In the genomic region with DNA sequence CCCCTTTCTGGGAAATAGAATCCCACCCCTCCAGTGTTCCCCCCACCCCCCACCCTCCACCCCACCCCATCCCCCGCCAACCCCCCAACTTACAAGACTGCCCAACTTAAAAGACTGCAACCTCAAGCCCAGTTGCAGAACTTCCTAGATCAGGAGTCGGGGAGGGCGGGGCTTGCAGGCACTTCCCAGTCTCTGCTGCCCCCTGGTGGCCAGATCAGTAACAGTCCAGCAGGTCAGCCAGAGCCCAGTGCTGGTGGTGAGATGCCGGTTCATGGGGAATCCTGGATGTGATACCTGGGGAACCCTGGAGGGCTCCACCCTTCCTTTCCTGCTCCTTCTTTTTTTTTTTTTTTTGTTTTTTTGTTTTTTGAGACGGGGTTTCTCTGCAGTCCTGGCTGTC, we compare ENCODE assay signal across 8 mouse cellular contexts. TPM values are rescaled to one million over a fixed set of nuclear protein-coding genes. Genes with fewer than 3 reads are reported as not detected.
DNase-seq lines count a peak whose midpoint lies in the region; ATAC-seq and TF ChIP-seq lines count a peak whose summit lies in the region.

No protein-coding gene starts in this region.

- no peak for ATAC-seq in heart, embryonic 11.5 days (replicated peaks; ENCODE audit: insufficient number of reproducible peaks, low FRiP score, low TSS enrichment)
- 0 out of 2 replicates have a peak, but pooled peaks have one; percentile 16 for ATAC-seq in midbrain, embryonic 12.5 days (ENCODE audit: low FRiP score, low read depth)

- H3K4me2 ChIP-seq in heart, embryonic 11.5 days, result no peak overlapping the region
- H3K4me2 ChIP-seq in midbrain, embryonic 12.5 days (replicated peaks), result no peak overlapping the region

- H3K36me3 ChIP-seq in heart, embryonic 11.5 days (ENCODE audit: control insufficient read depth, insufficient read depth, low read length), result no peaks in the 10 kb centered on the region
- H3K36me3 ChIP-seq in midbrain, embryonic 12.5 days, result no peaks in the 10 kb centered on the region
- H3K36me3 ChIP-seq in spleen, adult 2 months (ENCODE audit: control insufficient read depth, insufficient read depth, low read length), result no peaks in the 10 kb centered on the region

- TF ChIP-seq POLR2A in spleen, adult 2 months (IDR thresholded peaks at IDR 0.05; ENCODE audit: low read depth, low read length), result no peak

- no peaks in the 10 kb centered on the region for H3K9me3 ChIP-seq in heart, embryonic 11.5 days (replicated peaks; ENCODE audit: control insufficient read depth, low read length)
- no peaks in the 10 kb centered on the region for H3K9me3 ChIP-seq in midbrain, embryonic 12.5 days

- peak; percentile 97 for TF ChIP-seq CTCF in spleen, adult 2 months (IDR thresholded peaks at IDR 0.05; ENCODE audit: extremely low read depth, insufficient read depth, insufficient read length, insufficient replicate concordance)

- H3K27ac ChIP-seq in heart, embryonic 11.5 days (ENCODE audit: low read depth, low read length), result no peak overlapping the region
- H3K27ac ChIP-seq in midbrain, embryonic 12.5 days (replicated peaks), result no peak overlapping the region
- no peak overlapping the region for H3K27ac ChIP-seq in spleen, adult 2 months (ENCODE audit: insufficient read depth, low read length)

- peak; percentile 98 for DNase-seq in heart, adult 11 months
- DNase-seq in embryo, embryonic 10.5 days (ENCODE audit: low spot score), result peak; percentile 94
- DNase-seq in gastrocnemius, postnatal 25 days, result peak; percentile 82
- peak; percentile 84 for DNase-seq in kidney, adult 11 months
- DNase-seq in left cerebral cortex, postnatal 4 days, result peak; percentile 94
- peak; percentile 77 to 91 for DNase-seq in spleen, adult 2 months (ENCODE audit: low read depth in 1 of 2, low spot score in 2 of 2)

- intact Hi-C loops in left cerebral cortex, postnatal 4 days (cut with DNase I), result loop anchor here (5.0 to 10.0 kb wide), 2 partner anchors 220 to 253 kb away; a partner anchor contains a TSS

- H3K9ac ChIP-seq in heart, embryonic 11.5 days (ENCODE audit: low read depth, low read length), result no peak overlapping the region
- no peak overlapping the region for H3K9ac ChIP-seq in midbrain, embryonic 12.5 days (replicated peaks)

- H3K27me3 ChIP-seq in heart, embryonic 11.5 days (ENCODE audit: control insufficient read depth, insufficient read depth, low read length), result no peaks in the 10 kb centered on the region
- H3K27me3 ChIP-seq in midbrain, embryonic 12.5 days, result no peaks in the 10 kb centered on the region
- H3K27me3 ChIP-seq in spleen, adult 2 months (ENCODE audit: control insufficient read depth, insufficient read depth, low read length), result no peaks in the 10 kb centered on the region

- H3K4me1 ChIP-seq in heart, embryonic 11.5 days (ENCODE audit: control insufficient read depth, insufficient read depth, low read length), result peaks cover 3% of the 10 kb centered on the region; the same call in 1 of the 2 replicates
- H3K4me1 ChIP-seq in midbrain, embryonic 12.5 days, result peaks cover 12% of the 10 kb centered on the region
- peaks cover 14% of the 10 kb centered on the region; the same call in 1 of the 2 replicates for H3K4me1 ChIP-seq in spleen, adult 2 months (ENCODE audit: control insufficient read depth, insufficient read depth, insufficient read length)

- 3% methylated on average over 5 of the region's 5 CpGs for whole genome bisulfite sequencing in heart, embryonic 11.5 days (ENCODE audit: insufficient replicate concordance)
- 0% methylated on average over 5 of the region's 5 CpGs for WGBS in midbrain, embryonic 12.5 days
- under 1% methylated on average over 5 of the region's 5 CpGs for WGBS in spleen, adult 2 months

- H3K4me3 ChIP-seq in heart, embryonic 11.5 days (ENCODE audit: low read depth, low read length), result no peak overlapping the region
- H3K4me3 ChIP-seq in midbrain, embryonic 12.5 days, result no peak overlapping the region
- H3K4me3 ChIP-seq in spleen, adult 2 months (ENCODE audit: extremely low read depth, insufficient read depth, insufficient read length), result no peak overlapping the region

RNA-seq across cellular contexts. Expression of a gene that starts 23.1 kb away (rescaled TPM):
- polyA plus RNA-seq in heart, embryonic 11.5 days (2014; fragmentation: Nextera tagmentation; extraction: Ambion mirVana), result 4.7 and 6.7 TPM in 2 replicates
- 1 to 10 TPM in 1 of 2 experiments, under 1 TPM in 1; 0.77 to 1.5 TPM for total RNA-seq in gastrocnemius, postnatal 25 days (2021)
- 1 to 10 TPM; 1.4 to 1.5 TPM for total RNA-seq in left cerebral cortex, postnatal 4 days (2021)
- 1.7 and 2.0 TPM in 2 replicates for polyA plus RNA-seq in midbrain, embryonic 12.5 days (2016; fragmentation: Nextera tagmentation; extraction: Ambion mirVana)
- polyA plus RNA-seq in spleen, adult 2 months (2012; rRNA removed), result 51.1 and 65.9 TPM in 2 replicates
